31 mouse cellular contexts compared by ENCODE assay signal in the genomic region with DNA sequence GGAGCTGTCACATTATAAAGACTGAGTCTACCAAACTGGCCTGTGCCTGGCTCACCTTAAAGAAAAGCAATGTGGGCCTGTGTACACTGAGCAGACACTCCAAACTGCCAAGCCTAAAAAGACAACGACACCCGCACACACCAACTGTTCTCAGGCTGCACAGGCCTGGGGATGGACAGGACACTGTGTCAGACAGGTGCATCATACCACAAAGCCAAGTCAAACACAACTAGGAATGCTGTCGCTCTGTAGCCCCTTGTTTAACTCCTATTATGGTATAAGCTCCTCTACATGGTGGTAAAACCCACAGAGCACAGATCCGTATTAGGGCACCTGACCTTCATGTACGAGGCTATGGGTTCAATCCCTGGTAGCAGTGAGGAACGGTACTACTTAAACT.
"Had no signal": no experiment of that assay in that cellular context is flagged by ENCODE, and none has a peak within 500 bp of the region (broad histone marks: within the 10 kb centered on the region; RNA-seq: fewer than 3 reads in every experiment).

No protein-coding gene starts in this region.

- H3K9ac ChIP-seq: limb, embryonic 12.5 days; limb, embryonic 13.5 days; limb, embryonic 15.5 days; liver, embryonic 12.5 days; liver, embryonic 13.5 days; liver, embryonic 14.5 days; liver, embryonic 15.5 days; liver, postnatal 0 days; lung, embryonic 14.5 days; lung, embryonic 15.5 days; midbrain, embryonic 12.5 days; midbrain, embryonic 13.5 days; midbrain, embryonic 15.5 days; neural tube, embryonic 12.5 days had no signal

- H3K9me3 ChIP-seq: limb, embryonic 10.5 days; limb, embryonic 12.5 days; limb, embryonic 13.5 days; limb, embryonic 15.5 days; liver, embryonic 12.5 days; liver, embryonic 13.5 days; liver, embryonic 15.5 days; lung, embryonic 15.5 days; megakaryocyte, embryonic 14.5 days; midbrain, embryonic 10.5 days; midbrain, embryonic 12.5 days; midbrain, embryonic 13.5 days; midbrain, embryonic 15.5 days; neural tube, embryonic 12.5 days had no signal

- DNase-seq: left cerebral cortex, postnatal 4 days; liver; liver, embryonic 13.5 days; liver, postnatal 0 days; lung, adult 18-20 months; lung, adult 2 months; lung, embryonic 14.5 days; lung, postnatal 10 days; lung, postnatal 14 days; lung, postnatal 36 days; lung, postnatal 4 days; midbrain, embryonic 14.5 days had no signal

- H3K4me1 ChIP-seq: limb, embryonic 10.5 days; limb, embryonic 12.5 days; limb, embryonic 13.5 days; limb, embryonic 15.5 days; liver, embryonic 15.5 days; lung, embryonic 15.5 days; midbrain, embryonic 10.5 days; midbrain, embryonic 12.5 days; midbrain, embryonic 13.5 days; midbrain, embryonic 15.5 days; neural tube, embryonic 12.5 days had no signal

- H3K27ac ChIP-seq: limb, embryonic 10.5 days; limb, embryonic 12.5 days; limb, embryonic 13.5 days; limb, embryonic 15.5 days; liver, embryonic 12.5 days; liver, embryonic 13.5 days; liver, embryonic 14.5 days; liver, embryonic 15.5 days; lung, embryonic 15.5 days; macrophage; midbrain, embryonic 10.5 days; midbrain, embryonic 12.5 days; midbrain, embryonic 13.5 days; midbrain, embryonic 15.5 days; neural tube, embryonic 12.5 days had no signal

- H3K27me3 ChIP-seq: limb, embryonic 12.5 days; limb, embryonic 13.5 days; limb, embryonic 15.5 days; liver, embryonic 12.5 days; liver, embryonic 13.5 days; liver, embryonic 15.5 days; lung, embryonic 15.5 days; megakaryocyte, embryonic 14.5 days; midbrain, embryonic 12.5 days; midbrain, embryonic 13.5 days; midbrain, embryonic 15.5 days; neural tube, embryonic 12.5 days had no signal

- H3K4me3 ChIP-seq: limb, embryonic 10.5 days; limb, embryonic 12.5 days; limb, embryonic 13.5 days; limb, embryonic 15.5 days; liver, embryonic 12.5 days; liver, embryonic 13.5 days; liver, embryonic 15.5 days; lung, embryonic 15.5 days; megakaryocyte, embryonic 14.5 days; midbrain, embryonic 10.5 days; midbrain, embryonic 12.5 days; midbrain, embryonic 13.5 days; midbrain, embryonic 15.5 days; neural tube, embryonic 12.5 days had no signal

- H3K36me3 ChIP-seq: limb, embryonic 13.5 days had no signal

- H3K4me2 ChIP-seq: limb, embryonic 12.5 days; limb, embryonic 13.5 days; limb, embryonic 15.5 days; liver, embryonic 11.5 days; liver, embryonic 12.5 days; liver, embryonic 13.5 days; liver, embryonic 15.5 days; lung, embryonic 14.5 days; lung, embryonic 15.5 days; midbrain, embryonic 11.5 days; midbrain, embryonic 12.5 days; midbrain, embryonic 13.5 days; midbrain, embryonic 15.5 days; neural tube, embryonic 12.5 days had no signal

- ATAC-seq: liver, embryonic 12.5 days; liver, postnatal 0 days; lung, postnatal 0 days; midbrain, embryonic 13.5 days; midbrain, embryonic 15.5 days; midbrain, embryonic 16.5 days had no signal
